In the genomic region with DNA sequence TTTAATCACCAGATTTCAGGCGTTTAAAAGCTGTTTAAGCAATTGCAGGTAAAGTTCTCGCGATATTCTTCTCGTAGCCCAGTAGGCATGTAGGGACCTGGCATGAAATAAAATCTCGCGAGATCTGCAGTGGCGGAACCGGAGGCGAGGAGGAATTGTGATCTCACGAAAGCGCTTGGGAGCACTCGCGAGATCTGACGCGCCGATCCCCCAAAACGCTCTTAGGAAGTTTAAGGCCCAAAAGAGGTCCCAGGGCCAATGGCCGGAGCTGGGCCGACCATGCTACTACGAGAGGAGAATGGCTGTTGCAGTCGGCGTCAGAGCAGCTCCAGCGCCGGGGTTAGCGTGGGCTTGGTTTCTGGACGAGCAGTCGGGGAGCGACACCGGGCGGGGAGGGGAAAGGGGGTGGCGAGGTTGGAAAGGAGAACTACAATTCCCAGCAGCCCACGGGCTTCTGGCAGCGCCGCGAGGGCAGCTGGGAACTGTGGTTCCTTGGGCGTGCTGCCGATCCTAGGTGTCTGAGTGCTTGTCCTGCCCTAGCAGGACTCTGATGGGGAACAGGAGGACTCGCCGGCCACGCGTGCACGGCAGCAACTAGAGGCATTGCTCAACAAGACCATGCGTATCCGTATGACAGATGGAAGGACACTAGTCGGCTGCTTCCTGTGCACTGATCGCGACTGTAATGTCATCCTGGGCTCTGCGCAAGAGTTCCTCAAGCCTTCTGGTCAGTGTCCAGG, we compare ENCODE assay signal across 1 mouse cellular context.
TF ChIP-seq lines count a peak whose summit lies in the region.

No protein-coding gene starts in this region.

TF ChIP-seq in CH12.LX, 34 proteins besides CTCF, POLR2A, EP300 and RAD21:
- TF ChIP-seq MXI1 (IDR thresholded peaks at IDR 0.05; ENCODE audit: low read depth, low read length), result peak; percentile 93
- TF ChIP-seq CHD1 (IDR thresholded peaks at IDR 0.05; ENCODE audit: low read depth, low read length), result no peak
- no peak for TF ChIP-seq SMC3 (IDR thresholded peaks at IDR 0.05; ENCODE audit: low read depth, low read length)
- TF ChIP-seq GABPA (IDR thresholded peaks at IDR 0.05; ENCODE audit: insufficient replicate concordance, low read depth, low read length), result peak; percentile 96; the same call in 1 of the 2 replicates
- TF ChIP-seq NRF1 (IDR thresholded peaks at IDR 0.05; ENCODE audit: low read depth, low read length), result peak; percentile 47; the same call in 1 of the 2 replicates
- TF ChIP-seq POLR2AphosphoS2 (IDR thresholded peaks at IDR 0.05; ENCODE audit: low read depth, low read length), result 0 out of 2 replicates have a peak, but pooled peaks have one; percentile 67
- TF ChIP-seq MYC (IDR thresholded peaks at IDR 0.05; ENCODE audit: low read depth, low read length), result peak; percentile 81
- peak; percentile 95 for TF ChIP-seq HCFC1 (IDR thresholded peaks at IDR 0.05; ENCODE audit: low read depth, low read length)
- TF ChIP-seq NELFE (IDR thresholded peaks at IDR 0.05; ENCODE audit: low read depth, low read length), result peak; percentile 86
- TF ChIP-seq BHLHE40 (IDR thresholded peaks at IDR 0.05; ENCODE audit: low read depth, low read length), result no peak
- peak; percentile 70; the same call in 1 of the 2 replicates for TF ChIP-seq MEF2A (IDR thresholded peaks at IDR 0.05; ENCODE audit: borderline replicate concordance, low read depth, low read length)
- peak; percentile 97 for TF ChIP-seq CHD2 (IDR thresholded peaks at IDR 0.05; ENCODE audit: low read length)
- peak; percentile 99; the same call in 1 of the 2 replicates for TF ChIP-seq KAT2A (IDR thresholded peaks at IDR 0.05; ENCODE audit: insufficient replicate concordance, low read length)
- TF ChIP-seq ELF1 (IDR thresholded peaks at IDR 0.05; ENCODE audit: low read depth, low read length), result peak; percentile 81
- peak; percentile 65 for TF ChIP-seq IRF4 (IDR thresholded peaks at IDR 0.05; ENCODE audit: low read depth, low read length)
- peak; percentile 81 for TF ChIP-seq TCF12 (IDR thresholded peaks at IDR 0.05; ENCODE audit: low read depth, low read length)
- TF ChIP-seq ZMIZ1 (IDR thresholded peaks at IDR 0.05; ENCODE audit: low read depth, low read length), result peak; percentile 79; the same call in 1 of the 2 replicates
- no peak for TF ChIP-seq E2F4 (IDR thresholded peaks at IDR 0.05; ENCODE audit: insufficient replicate concordance, low read depth, low read length)
- TF ChIP-seq MAZ (IDR thresholded peaks at IDR 0.05; ENCODE audit: low read depth, low read length), result peak; percentile 86; the same call in 1 of the 2 replicates
TF ChIP-seq in CH12.LX: peak in this region for 15.
